Mouse (Mus musculus): ENCODE results near the gene Ccdc65. TPM values are rescaled to one million over a fixed set of nuclear protein-coding genes. Genes with fewer than 3 reads are reported as not detected.

Gene Ccdc65
- total and polyA plus RNA-seq, 3 experiments = 0.13 TPM; not detected in 2

- TF ChIP-seq CTCF (IDR thresholded peaks at IDR 0.05 in 2 of 3, conservative IDR thresholded peaks at IDR 0.05 in 1 of 3; ENCODE audit: control insufficient read depth in 1 of 3, insufficient read depth in 1 of 3, low read depth in 2 of 3, low read length in 3 of 3, poor library complexity in 1 of 3, severe bottlenecking in 1 of 3) (no peak), ZC3H11A (IDR thresholded peaks at IDR 0.05; ENCODE audit: low read depth, low read length) (no peak), MXI1 (IDR thresholded peaks at IDR 0.05; ENCODE audit: low read depth, low read length) (peak; percentile 100), GABPA (IDR thresholded peaks at IDR 0.05; ENCODE audit: low read depth, low read length) (no peak), CHD2 (IDR thresholded peaks at IDR 0.05; ENCODE audit: low read length) (no peak)
These were observed 19.7 kb downstream of the Ccdc65 start, which contains the start of gene Fkbp11 (continued) for GRCm38 (mm10) chr15:98727443-98728321.

GRCm38 (mm10) chr15:98728366-98728765, 20.4 kb downstream of the Ccdc65 start:
- no peaks in the 10 kb centered on the region for H3K27me3 ChIP-seq (ENCODE audit: control insufficient read depth in 1 of 2, insufficient read depth in 2 of 2, low read length in 2 of 2)
- H3K4me1 ChIP-seq (ENCODE audit: control insufficient read depth in 1 of 2, insufficient read depth in 2 of 2, low read length in 2 of 2) = peaks cover 6 to 24% of the 10 kb centered on the region in 2 experiments
- H3K36me3 ChIP-seq (ENCODE audit: control insufficient read depth in 1 of 2, insufficient read depth in 2 of 2, low read length in 2 of 2) = peaks cover 0 to 6% of the 10 kb centered on the region in 2 experiments; a peak in 2 of 4 replicates
- no peak for TF ChIP-seq KAT2A (conservative IDR thresholded peaks at IDR 0.05; ENCODE audit: low read depth, low read length)
- TF ChIP-seq JUND (IDR thresholded peaks at IDR 0.05; ENCODE audit: low read depth, low read length) = no peak
- TF ChIP-seq MYC (IDR thresholded peaks at IDR 0.05; ENCODE audit: low read depth, low read length) = no peak
- no peak for TF ChIP-seq POLR2AphosphoS5 (IDR thresholded peaks at IDR 0.05; ENCODE audit: borderline replicate concordance, low read depth, low read length)
- no peaks in the 10 kb centered on the region for H3K9me3 ChIP-seq (replicated peaks; ENCODE audit: insufficient read depth, low read length)
- peak overlapping the region; percentile 78 to 86 for H3K4me3 ChIP-seq (ENCODE audit: control insufficient read depth in 1 of 2, insufficient read depth in 1 of 2, low read depth in 2 of 2, low read length in 2 of 2)
- H3K79me2 ChIP-seq (ENCODE audit: control insufficient read depth, insufficient read depth, low read length, poor library complexity) = peaks cover 11% of the 10 kb centered on the region
- H3K9ac ChIP-seq (ENCODE audit: control insufficient read depth, low read depth, low read length, poor library complexity, severe bottlenecking) = no peak overlapping the region
- DNase-seq (ENCODE audit: low read depth, low spot score) = no peak
- no peak overlapping the region for H3K27ac ChIP-seq (ENCODE audit: control insufficient read depth, low read depth, low read length)

GRCm38 (mm10) chr15:98729791-98730545, 22.0 kb downstream of the Ccdc65 start:
- Histone ChIP-seq H3K4me1 (ENCODE audit: control insufficient read depth in 1 of 2, insufficient read depth in 2 of 2, low read length in 2 of 2) (peaks cover 6 to 32% of the 10 kb centered on the region in 2 experiments), H3K9me3 (replicated peaks; ENCODE audit: insufficient read depth, low read length) (no peaks in the 10 kb centered on the region)

More at GRCm38 (mm10) chr15:98729791-98730545, 22.0 kb downstream of the Ccdc65 start:
- Histone ChIP-seq H3K79me2 (ENCODE audit: control insufficient read depth, insufficient read depth, low read length, poor library complexity) (peaks cover 11% of the 10 kb centered on the region), H3K4me3 (ENCODE audit: control insufficient read depth in 1 of 2, insufficient read depth in 1 of 2, low read depth in 2 of 2, low read length in 2 of 2) (no peak overlapping the region), H3K9ac (ENCODE audit: control insufficient read depth, low read depth, low read length, poor library complexity, severe bottlenecking) (no peak overlapping the region), H3K36me3 (ENCODE audit: control insufficient read depth in 1 of 2, insufficient read depth in 2 of 2, low read length in 2 of 2) (peaks cover 0 to 13% of the 10 kb centered on the region in 2 experiments; a peak in 2 of 4 replicates), H3K27me3 (ENCODE audit: control insufficient read depth in 1 of 2, insufficient read depth in 2 of 2, low read length in 2 of 2) (no peaks in the 10 kb centered on the region), H3K27ac (ENCODE audit: control insufficient read depth, low read depth, low read length) (no peak overlapping the region)
- no peak for TF ChIP-seq MYC (IDR thresholded peaks at IDR 0.05; ENCODE audit: low read depth, low read length)
- no peak for TF ChIP-seq EP300 (IDR thresholded peaks at IDR 0.05; ENCODE audit: low read depth in 1 of 2, low read length in 2 of 2)
- TF ChIP-seq BHLHE40 (IDR thresholded peaks at IDR 0.05; ENCODE audit: borderline replicate concordance, low read depth, low read length) = no peak
- no peak for TF ChIP-seq TCF12 (IDR thresholded peaks at IDR 0.05; ENCODE audit: low read depth, low read length)
- no peak for TF ChIP-seq GABPA (IDR thresholded peaks at IDR 0.05; ENCODE audit: low read depth, low read length)
- no peak for TF ChIP-seq ZNF384 (IDR thresholded peaks at IDR 0.05; ENCODE audit: low read depth, low read length)
- no peak for TF ChIP-seq TBP (IDR thresholded peaks at IDR 0.05; ENCODE audit: low read depth, low read length)
- TF ChIP-seq ELF1 (IDR thresholded peaks at IDR 0.05; ENCODE audit: low read depth, low read length) = no peak
- DNase-seq (ENCODE audit: low read depth, low spot score) = no peak
